In the genomic region with DNA sequence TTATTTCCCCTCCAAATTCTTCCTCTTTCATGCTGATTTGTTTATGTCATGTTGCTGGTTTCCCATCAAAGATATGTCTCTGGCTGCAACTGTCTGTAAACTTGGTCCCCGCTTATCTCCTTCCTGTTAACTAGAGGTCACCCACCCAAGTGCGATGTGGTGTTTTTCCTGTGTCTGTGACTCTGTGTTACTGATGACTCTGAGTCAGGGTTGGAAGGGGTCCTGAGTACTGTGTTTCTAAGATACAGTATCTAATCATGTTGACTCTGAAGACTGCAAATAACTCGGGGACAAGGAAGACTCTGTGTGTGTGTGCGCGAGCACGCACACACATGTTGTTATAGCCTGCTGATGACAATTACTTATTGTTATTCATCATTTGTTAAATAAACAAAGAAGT, we compare ENCODE assay signal across 20 mouse cellular contexts.
A peak's percentile ranks its signal among the peaks of the same experiment; 100 is the strongest.
DNase-seq lines count a peak whose midpoint lies in the region; ATAC-seq and TF ChIP-seq lines count a peak whose summit lies in the region.
"Had no signal": no experiment of that assay in that cellular context is flagged by ENCODE, and none has a peak within 500 bp of the region (broad histone marks: within the 10 kb centered on the region; RNA-seq: fewer than 3 reads in every experiment).

No protein-coding gene starts in this region.

- no peak overlapping the region for H3K4me2 ChIP-seq in lung, embryonic 15.5 days
- H3K4me2 ChIP-seq: heart, embryonic 11.5 days; hindbrain, embryonic 12.5 days; kidney, embryonic 15.5 days; limb, embryonic 12.5 days; midbrain, embryonic 11.5 days had no signal

- no peaks in the 10 kb centered on the region for H3K36me3 ChIP-seq in lung, embryonic 15.5 days
- H3K36me3 ChIP-seq: forebrain, embryonic 10.5 days; hindbrain, embryonic 12.5 days; kidney, embryonic 15.5 days; limb, embryonic 12.5 days had no signal

- TF ChIP-seq CTCF in lung, adult 2 months (IDR thresholded peaks at IDR 0.05; ENCODE audit: insufficient read depth, low read length) = no peak

- no peaks in the 10 kb centered on the region for H3K27me3 ChIP-seq in lung, embryonic 15.5 days
- H3K27me3 ChIP-seq: hindbrain, embryonic 12.5 days; kidney, embryonic 15.5 days; limb, embryonic 12.5 days had no signal

- peak; percentile 46; the same call in 1 of the 2 replicates for ATAC-seq in lung, embryonic 15.5 days (ENCODE audit: borderline replicate concordance, extremely low read depth, low FRiP score, low TSS enrichment)
- ATAC-seq: intestine, postnatal 0 days had no signal

- no peak overlapping the region for H3K9ac ChIP-seq in lung, embryonic 15.5 days
- H3K9ac ChIP-seq: hindbrain, embryonic 12.5 days; kidney, embryonic 15.5 days; limb, embryonic 12.5 days had no signal

- peak; percentile 75 for DNase-seq in heart, adult 11 months
- DNase-seq in heart, adult 9 months (ENCODE audit: low spot score in 2 of 2) = no peak
- no peak for DNase-seq in lung, adult 2 months
- peak; percentile 10 for DNase-seq in lung, postnatal 25 days (ENCODE audit: low spot score)
- DNase-seq in gastrocnemius, postnatal 25 days = no peak
- DNase-seq in retina, embryonic 14.5 days (ENCODE audit: low spot score) = no peak
- DNase-seq: cerebellum, adult 11-12 months; cerebellum, postnatal 10 days; kidney, postnatal 36 days; thymus, adult 18-20 months; thymus, postnatal 36 days had no signal

- TF ChIP-seq POLR2A in lung, adult 2 months (IDR thresholded peaks at IDR 0.05; ENCODE audit: borderline replicate concordance, extremely low read depth, low read depth, low read length) = no peak

- 0 out of 2 replicates have a peak, but pooled peaks cover 10% of the 10 kb centered on the region for H3K4me1 ChIP-seq in lung, embryonic 15.5 days
- H3K4me1 ChIP-seq in lung, adult 2 months (ENCODE audit: control insufficient read depth, insufficient read depth, low read length) = no peaks in the 10 kb centered on the region; the same call in 1 of the 2 replicates
- H3K4me1 ChIP-seq: forebrain, embryonic 10.5 days; hindbrain, embryonic 12.5 days; kidney, embryonic 15.5 days; limb, embryonic 12.5 days had no signal

- WGBS in lung, embryonic 15.5 days = 43% methylated on average over 6 of the region's 6 CpGs
- 40% methylated on average over 6 of the region's 6 CpGs for WGBS in lung, adult 2 months

- no peaks in the 10 kb centered on the region for H3K9me3 ChIP-seq in lung, embryonic 15.5 days
- H3K9me3 ChIP-seq: forebrain, embryonic 10.5 days; hindbrain, embryonic 12.5 days; kidney, embryonic 15.5 days; limb, embryonic 12.5 days had no signal

- no peak overlapping the region for H3K27ac ChIP-seq in lung, embryonic 15.5 days
- H3K27ac ChIP-seq: forebrain, embryonic 10.5 days; hindbrain, embryonic 12.5 days; kidney, embryonic 15.5 days; limb, embryonic 12.5 days; macrophage had no signal

- no peak overlapping the region for H3K4me3 ChIP-seq in lung, embryonic 15.5 days
- H3K4me3 ChIP-seq in lung, adult 2 months (replicated peaks; ENCODE audit: extremely low read depth, low read depth, low read length) = no peak overlapping the region
- H3K4me3 ChIP-seq: forebrain, embryonic 10.5 days; hindbrain, embryonic 12.5 days; kidney, embryonic 15.5 days; limb, embryonic 12.5 days had no signal

Comparison
In these comparisons a context has a peak if more than half of its experiments do, and no peak if none do; other contexts are left out.
1. DNase-seq: peak in heart, adult 11 months (single experiment) and lung, postnatal 25 days (single experiment); none in heart, adult 9 months (0 of 2), lung, adult 2 months (single experiment), gastrocnemius, postnatal 25 days (single experiment) and retina, embryonic 14.5 days (single experiment).